Mouse (Mus musculus): ENCODE results near the gene Tet1. TPM values are rescaled to one million over a fixed set of nuclear protein-coding genes. Genes with fewer than 3 reads are reported as not detected.
A peak's percentile ranks its signal among the peaks of the same experiment; 100 is the strongest.

Tet1 gene
- total RNA-seq, 2 experiments from 2014 or later = 19.2 to 21.2 TPM

- intact Hi-C loops (cut with DNase I) = no loop called here
- no peak for DNase-seq
Observed at GRCm38 (mm10) chr10:62893356-62893884, 15.4 kb downstream of the Tet1 start.

- intact Hi-C loops (cut with DNase I) = no loop called here
- no peak for DNase-seq
Observed at GRCm38 (mm10) chr10:62892549-62893232, 16.1 kb downstream of the Tet1 start.

- intact Hi-C loops (cut with DNase I) = no loop called here
- DNase-seq = no peak
Observed at GRCm38 (mm10) chr10:62891025-62891424, 17.8 kb downstream of the Tet1 start.

- DNase-seq = peak; percentile 67 to 72
- intact Hi-C loops (cut with DNase I) = loop anchor here (2.0 kb wide), 1 partner anchor 22 kb away; no protein-coding TSS in a partner anchor
Observed at GRCm38 (mm10) chr10:62886799-62887591, 21.8 kb downstream of the Tet1 start.

- DNase-seq = peak; percentile 10 to 15
- intact Hi-C loops (cut with DNase I) = loop anchor here (2.0 kb wide), 1 partner anchor 21 kb away; no protein-coding TSS in a partner anchor
Observed at GRCm38 (mm10) chr10:62885969-62886798, 22.6 kb downstream of the Tet1 start.

GRCm38 (mm10) chr10:62885460-62885859, 23.3 kb downstream of the Tet1 start:
- no peak for DNase-seq
- intact Hi-C loops (cut with DNase I) = no loop called here

- intact Hi-C loops (cut with DNase I) = no loop called here
- no peak for DNase-seq
Observed at GRCm38 (mm10) chr10:62884517-62884916, 24.3 kb downstream of the Tet1 start.

GRCm38 (mm10) chr10:62883933-62884372, 24.8 kb downstream of the Tet1 start:
- no peak for DNase-seq
- intact Hi-C loops (cut with DNase I) = no loop called here

GRCm38 (mm10) chr10:62881211-62881610, 27.6 kb downstream of the Tet1 start:
- intact Hi-C loops (cut with DNase I) = no loop called here
- DNase-seq = no peak

GRCm38 (mm10) chr10:62878056-62878455, 30.7 kb downstream of the Tet1 start:
- intact Hi-C loops (cut with DNase I) = no loop called here
- no peak for DNase-seq

- no peak for DNase-seq
- intact Hi-C loops (cut with DNase I) = no loop called here
Observed at GRCm38 (mm10) chr10:62875565-62875964, 33.2 kb downstream of the Tet1 start.

GRCm38 (mm10) chr10:62874828-62875227, 34.0 kb downstream of the Tet1 start:
- DNase-seq = no peak
- intact Hi-C loops (cut with DNase I) = no loop called here

- intact Hi-C loops (cut with DNase I) = no loop called here
- DNase-seq = peak; percentile 45 to 63
Observed at GRCm38 (mm10) chr10:62866035-62866791, 42.6 kb downstream of the Tet1 start.

GRCm38 (mm10) chr10:62865167-62866034, 43.4 kb downstream of the Tet1 start:
- intact Hi-C loops (cut with DNase I) = loop anchor here (2.0 kb wide), 1 partner anchor 21 kb away; no protein-coding TSS in a partner anchor

GRCm38 (mm10) chr10:62863563-62863962, 45.2 kb downstream of the Tet1 start:
- DNase-seq = no peak
- intact Hi-C loops (cut with DNase I) = no loop called here

More at GRCm38 (mm10) chr10:62865167-62866034, 43.4 kb downstream of the Tet1 start:
- DNase-seq = peak; percentile 71 to 78

GRCm38 (mm10) chr10:62862435-62862834, 46.4 kb downstream of the Tet1 start:
- intact Hi-C loops (cut with DNase I) = no loop called here
- DNase-seq = no peak

GRCm38 (mm10) chr10:62858967-62859366, 49.8 kb downstream of the Tet1 start:
- DNase-seq = no peak
- intact Hi-C loops (cut with DNase I) = no loop called here

GRCm38 (mm10) chr10:62856690-62857290, 52.0 kb downstream of the Tet1 start:
- DNase-seq = peak in 1 of 2 experiments; percentile 9
- intact Hi-C loops (cut with DNase I) = no loop called here

All from heart, postnatal 14 days (tissue).